Mouse (Mus musculus) duodenum, adult 2 months (tissue): ENCODE measurements around the gene Alg13. TPM values are rescaled to one million over a fixed set of nuclear protein-coding genes. Genes with fewer than 3 reads are reported as not detected.

Source experiments
- polyA plus RNA-seq: library from polyadenylated mRNA; depleted of rRNA; stranded (reverse); fragments of >200 nt; gene quantifications from 2 replicates; pipeline ENCODE4 v1.2.3, GENCODE M21; 2012; ENCODE audit warnings: low replicate concordance; rRNA removed

Alg13 gene
- polyA plus RNA-seq = 1.9 and 4.8 TPM in 2 replicates

GRCm38 (mm10) chrX:144317548-144318163 lies at the start of gene Alg13:
TSS of gene Alg13 (plus strand) at chrX:144317804.

Other genes with a start within 250 kb of the Alg13 start
- not detected in 2 replicates for gene A730046J19Rik, start 164.1 kb upstream of the Alg13 start, polyA plus RNA-seq
- gene Trpc5os, start 138.8 kb downstream of the Alg13 start, polyA plus RNA-seq = not detected in 2 replicates